8 mouse cellular contexts compared by ENCODE assay signal in the genomic region with DNA sequence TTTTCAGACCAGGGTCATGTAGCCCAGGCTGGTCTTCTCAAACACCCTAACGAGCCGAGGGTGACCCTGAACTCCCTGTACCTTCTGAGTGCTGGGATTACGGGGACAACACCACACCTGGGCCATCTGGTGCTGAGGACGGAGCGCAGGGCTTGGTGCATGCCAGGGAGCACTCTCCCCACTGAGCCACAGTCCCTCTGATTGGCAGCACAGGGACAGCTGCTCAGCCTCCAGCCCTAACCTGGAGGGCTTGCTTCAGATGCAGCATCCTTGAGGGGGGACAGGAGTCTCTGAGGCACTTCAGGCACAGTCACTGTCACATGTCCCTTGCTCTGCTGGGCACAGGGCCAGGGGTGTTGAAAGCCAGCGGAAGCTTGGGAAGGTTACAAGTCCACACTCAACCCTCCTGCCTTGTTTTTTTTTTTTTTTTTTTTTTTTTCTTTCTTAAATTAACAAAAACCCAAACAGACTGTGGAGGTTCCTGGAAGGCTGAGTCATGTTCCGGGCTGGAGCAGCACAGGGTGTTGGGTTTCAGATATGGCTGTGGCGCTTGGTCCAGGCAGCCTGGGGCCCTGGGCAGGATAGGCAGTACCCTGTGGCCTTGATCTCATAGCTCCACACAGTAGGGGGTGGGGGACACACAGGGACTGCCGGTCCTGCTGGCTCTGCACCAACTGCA. TPM values are rescaled to one million over a fixed set of nuclear protein-coding genes. Genes with fewer than 3 reads are reported as not detected.
DNase-seq lines count a peak whose midpoint lies in the region; ATAC-seq and TF ChIP-seq lines count a peak whose summit lies in the region.

No protein-coding gene starts in this region.

- no peak overlapping the region for H3K4me2 ChIP-seq in hindbrain, postnatal 0 days (ENCODE audit: low read depth, low read length)

- H3K4me3 ChIP-seq in gastrocnemius, adult 2 months, result peak overlapping the region; percentile 28; the same call in 1 of the 2 replicates
- H3K4me3 ChIP-seq in hindbrain, postnatal 0 days (ENCODE audit: low read length), result no peak overlapping the region

- H3K27ac ChIP-seq in gastrocnemius, adult 2 months, result peak overlapping the region; percentile 89
- peak overlapping the region; percentile 52; the same call in 1 of the 2 replicates for H3K27ac ChIP-seq in hindbrain, postnatal 0 days

- ATAC-seq in hindbrain, postnatal 0 days, result peak; percentile 49; the same call in 1 of the 2 replicates

- H3K27me3 ChIP-seq in hindbrain, postnatal 0 days (ENCODE audit: insufficient read depth, low read length), result no peaks in the 10 kb centered on the region

- no peaks in the 10 kb centered on the region for H3K9me3 ChIP-seq in hindbrain, postnatal 0 days (ENCODE audit: low read length)

- no peaks in the 10 kb centered on the region; the same call in 1 of the 2 replicates for H3K4me1 ChIP-seq in hindbrain, postnatal 0 days (ENCODE audit: insufficient read depth, low read length)

- DNase-seq in adipocyte (ENCODE audit: low spot score), result peak; percentile 92
- peak; percentile 88 for DNase-seq in cerebellum, adult 9-10 months
- peak; percentile 91 for DNase-seq in gastrocnemius, adult 2 months
- peak; percentile 59 for DNase-seq in hindbrain, postnatal 0 days (ENCODE audit: low spot score)
- DNase-seq in left cerebral cortex, postnatal 10 days (ENCODE audit: extremely low spot score in 1 of 2, low spot score in 2 of 2), result peak; percentile 56 to 92
- DNase-seq in lung, postnatal 4 days, result peak; percentile 88 to 93
- peak; percentile 61 for DNase-seq in right cerebral cortex, postnatal 25 days
- DNase-seq in retina, embryonic 14.5 days (ENCODE audit: low spot score), result no peak

- intact Hi-C loops in gastrocnemius, adult 2 months (cut with DNase I), result loop anchor here (5.0 kb wide), 1 partner anchor 41 kb away; no protein-coding TSS in a partner anchor
- intact Hi-C loops in left cerebral cortex, postnatal 10 days (cut with DNase I), result no loop called here

- H3K36me3 ChIP-seq in hindbrain, postnatal 0 days (ENCODE audit: insufficient read depth, low read length), result no peaks in the 10 kb centered on the region

- no peak overlapping the region for H3K9ac ChIP-seq in hindbrain, postnatal 0 days (replicated peaks; ENCODE audit: low read length)

- TF ChIP-seq CTCF in gastrocnemius, adult 2 months (IDR thresholded peaks at IDR 0.05), result no peak
- TF ChIP-seq CTCF in hindbrain, postnatal 0 days (IDR thresholded peaks at IDR 0.05; ENCODE audit: low read depth), result no peak

- WGBS in hindbrain, postnatal 0 days, result 53% methylated on average over 9 of the region's 9 CpGs

RNA-seq across cellular contexts. Expression of gene Gpx4, which starts 24.0 kb away (rescaled TPM):
- 100 to 1,000 TPM; 552 to 603 TPM for total RNA-seq in gastrocnemius, adult 2 months (2021)
- 373 and 379 TPM in 2 replicates for total RNA-seq in hindbrain, postnatal 0 days (2014; rRNA removed)
- 757 and 762 TPM in 2 replicates for polyA plus RNA-seq in hindbrain, postnatal 0 days (2015; fragmentation: Nextera tagmentation; extraction: Ambion mirVana)
- 100 to 1,000 TPM; 436 to 469 TPM for total RNA-seq in left cerebral cortex, postnatal 10 days (2021)

RNA-seq across cellular contexts. Expression of gene Polr2e, which starts 31.4 kb away (rescaled TPM):
- total RNA-seq in gastrocnemius, adult 2 months (2021), result 10 to 100 TPM; 42.0 to 50.9 TPM
- total RNA-seq in hindbrain, postnatal 0 days (2014; rRNA removed), result 93.3 and 100 TPM in 2 replicates
- polyA plus RNA-seq in hindbrain, postnatal 0 days (2015; fragmentation: Nextera tagmentation; extraction: Ambion mirVana), result 143 TPM in 2 replicates
- total RNA-seq in left cerebral cortex, postnatal 10 days (2021), result 10 to 100 TPM; 64.1 to 66.0 TPM

RNA-seq across cellular contexts. Expression of gene Sbno2, which starts 34.4 kb away (rescaled TPM):
- 1 to 10 TPM; 6.2 to 7.1 TPM for total RNA-seq in gastrocnemius, adult 2 months (2021)
- total RNA-seq in hindbrain, postnatal 0 days (2014; rRNA removed), result 22.8 and 23.7 TPM in 2 replicates
- 6.9 and 7.8 TPM in 2 replicates for polyA plus RNA-seq in hindbrain, postnatal 0 days (2015; fragmentation: Nextera tagmentation; extraction: Ambion mirVana)
- 10 to 100 TPM; 20.4 to 21.2 TPM for total RNA-seq in left cerebral cortex, postnatal 10 days (2021)

RNA-seq across cellular contexts. Expression of gene Stk11, which starts 44.6 kb away (rescaled TPM):
- 100 to 1,000 TPM; 144 to 153 TPM for total RNA-seq in gastrocnemius, adult 2 months (2021)
- 86.4 and 86.6 TPM in 2 replicates for total RNA-seq in hindbrain, postnatal 0 days (2014; rRNA removed)
- polyA plus RNA-seq in hindbrain, postnatal 0 days (2015; fragmentation: Nextera tagmentation; extraction: Ambion mirVana), result 13.9 and 15.0 TPM in 2 replicates
- total RNA-seq in left cerebral cortex, postnatal 10 days (2021), result 10 to 100 TPM; 81.6 to 93.4 TPM

RNA-seq across cellular contexts. Expression of gene Arhgap45, which starts 54.5 kb away (rescaled TPM):
- total RNA-seq in gastrocnemius, adult 2 months (2021), result 1 to 10 TPM in 1 of 2 experiments, under 1 TPM in 1; 0.97 to 1.4 TPM
- total RNA-seq in hindbrain, postnatal 0 days (2014; rRNA removed), result 2.9 and 3.3 TPM in 2 replicates
- 1.7 and 1.8 TPM in 2 replicates for polyA plus RNA-seq in hindbrain, postnatal 0 days (2015; fragmentation: Nextera tagmentation; extraction: Ambion mirVana)
- total RNA-seq in left cerebral cortex, postnatal 10 days (2021), result 1 to 10 TPM; 3.3 to 4.5 TPM
